Mouse (Mus musculus) E14TG2a.4 (cell line): Measurements from ENCODE around the gene Evi5.

Experiments
- CTCF ChIP-seq: conservative IDR thresholded peaks from 2 replicates; pipeline ENCODE4 v1.5.1; 2014; ENCODE audit warnings: low read length
- NANOG ChIP-seq: IDR thresholded peaks from 2 replicates; pipeline ENCODE4 v1.6.1; 2014; ENCODE audit warnings: borderline replicate concordance, low read length, mixed read lengths

DNA sequence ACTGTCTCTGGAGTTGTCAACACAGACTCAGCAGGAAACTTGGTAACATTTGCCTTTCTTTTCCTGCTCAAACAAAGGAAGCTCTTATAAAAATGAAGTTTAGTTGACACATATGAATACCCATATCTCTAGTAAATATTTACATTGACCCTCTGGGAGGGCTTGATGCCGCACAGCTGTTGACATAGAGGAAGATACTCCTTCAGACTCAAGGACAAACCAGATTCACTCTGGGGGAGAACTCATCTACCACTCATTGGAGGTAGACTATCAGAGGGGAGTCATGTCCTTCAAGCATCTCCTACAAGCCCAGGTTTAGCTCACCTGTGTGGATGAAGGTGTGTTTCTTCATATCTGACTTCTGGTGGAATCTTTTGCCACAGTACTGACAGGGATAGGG is 155.1 kb downstream of the Evi5 start:
- TF ChIP-seq CTCF, result no peak
- no peak for TF ChIP-seq NANOG
